Mouse (Mus musculus) kidney, adult 2 months (tissue): ENCODE data around the gene Galnt16.

Experiments
- CTCF ChIP-seq: fragments of 200-500 bp; conservative IDR thresholded peaks from 2 replicates; pipeline ENCODE4 v1.5.1; 2011; ENCODE audit warnings: low read depth, mild to moderate bottlenecking, control low read depth, low read length, moderate library complexity, mixed read lengths; ENCODE audit not compliant: insufficient read depth, insufficient read length
- POLR2A ChIP-seq: fragments of 200-500 bp; IDR thresholded peaks from one replicate; pipeline ENCODE4 v1.6.1; 2011; ENCODE audit warnings: low read depth, low read length, control low read depth

GRCm38 (mm10) chr12:80631790-80632189, 113.7 kb downstream of the Galnt16 start:
- TF ChIP-seq CTCF (no peak), POLR2A (no peak)
